Mouse (Mus musculus) CH12.LX (cell line): ENCODE measurements around the gene Tchp. TPM values are rescaled to one million over a fixed set of nuclear protein-coding genes. Genes with fewer than 3 reads are reported as not detected.

Source experiments
- DNase-seq: peaks from one replicate; pipeline ENCODE4 v3.0.0-alpha.2; 2013; ENCODE audit errors: extremely low read depth
- H3K27ac ChIP-seq: 2 replicates; pipeline ENCODE4 v1.5.1; 2012; ENCODE audit warnings: low read depth, mild to moderate bottlenecking, control low read depth, moderate library complexity; ENCODE audit not compliant: insufficient read depth
- H3K27me3 ChIP-seq: replicated peaks from 2 replicates; pipeline ENCODE3; 2012; ENCODE audit warnings: inconsistent platforms
- H3K36me3 ChIP-seq, 2 experiments: replicated peaks in 1 of 2; 2 replicates each; pipeline versions ENCODE3 to v1.6.1; 2012; ENCODE audit warnings: inconsistent platforms in 1 of 2, low read length in 1 of 2, mild to moderate bottlenecking in 1 of 2, mixed read lengths in 1 of 2, moderate library complexity in 1 of 2; ENCODE audit not compliant: control insufficient read depth in 1 of 2, insufficient read depth in 1 of 2
- H3K4me1 ChIP-seq, 2 experiments: 2 replicates each; pipeline ENCODE4 v1.6.1; 2012; ENCODE audit warnings: inconsistent platforms in 1 of 2, moderate library complexity in 1 of 2; ENCODE audit not compliant: insufficient read depth in 2 of 2, control insufficient read depth in 1 of 2
- H3K4me2 ChIP-seq: 2 replicates; pipeline ENCODE4 v1.6.1; 2012; ENCODE audit warnings: low read depth, mild to moderate bottlenecking, control low read depth; ENCODE audit not compliant: poor library complexity, insufficient read depth, severe bottlenecking
- H3K4me3 ChIP-seq, 3 experiments: fragments of 150-350 bp in 1 of 3; sonication (generic) in 1 of 3; replicated peaks in 1 of 3; 2 replicates each; pipeline versions ENCODE3 to v1.5.1; 2011 to 2012; ENCODE audit warnings: low read depth in 2 of 3, low read length in 2 of 3, mild to moderate bottlenecking in 2 of 3, moderate library complexity in 2 of 3, control low read depth in 1 of 3, improper control_type of control experiment in 1 of 3, inconsistent platforms in 1 of 3, mixed read lengths in 1 of 3; ENCODE audit not compliant: poor library complexity in 1 of 3
- H3K79me2 ChIP-seq: replicated peaks from 2 replicates; pipeline ENCODE4 v1.6.1; 2012; ENCODE audit warnings: mild to moderate bottlenecking, moderate library complexity; ENCODE audit not compliant: control insufficient read depth, poor library complexity, insufficient read depth, severe bottlenecking; ENCODE audit errors: extremely low read depth
- H3K9ac ChIP-seq: 2 replicates; pipeline ENCODE4 v1.6.1; 2012; ENCODE audit warnings: low read depth, mild to moderate bottlenecking, control low read depth, moderate library complexity; ENCODE audit not compliant: insufficient read depth
- H3K9me3 ChIP-seq: replicated peaks from 2 replicates; pipeline ENCODE3; 2012; ENCODE audit warnings: low read length, inconsistent platforms, mixed read lengths
- BHLHE40 ChIP-seq: IDR thresholded peaks from 2 replicates; pipeline ENCODE4 v1.6.1; 2011; ENCODE audit warnings: mild to moderate bottlenecking, low read depth, low read length, improper control_type of control experiment
- CTCF ChIP-seq, 2 experiments: IDR thresholded peaks in 1 of 2; conservative IDR thresholded peaks in 1 of 2; 2 replicates each; pipeline ENCODE4 v1.5.1; 2011 to 2012; ENCODE audit warnings: low read depth in 2 of 2, low read length in 2 of 2, improper control_type of control experiment in 1 of 2, inconsistent platforms in 1 of 2, mild to moderate bottlenecking in 1 of 2, moderate library complexity in 1 of 2
- ELF1 ChIP-seq: IDR thresholded peaks from 2 replicates; pipeline ENCODE4 v1.6.1; 2014; ENCODE audit warnings: low read depth, mild to moderate bottlenecking, inconsistent platforms, low read length, improper control_type of control experiment
- GABPA ChIP-seq: IDR thresholded peaks from 2 replicates; pipeline ENCODE4 v1.6.1; 2012; ENCODE audit warnings: low read depth, low read length, improper control_type of control experiment, inconsistent platforms; ENCODE audit not compliant: insufficient replicate concordance
- HCFC1 ChIP-seq: IDR thresholded peaks from 2 replicates; pipeline ENCODE4 v1.6.1; 2012; ENCODE audit warnings: low read depth, mild to moderate bottlenecking, inconsistent platforms, low read length, improper control_type of control experiment
- IRF4 ChIP-seq: IDR thresholded peaks from 2 replicates; pipeline ENCODE4 v1.6.1; 2014; ENCODE audit warnings: low read depth, mild to moderate bottlenecking, inconsistent platforms, low read length, improper control_type of control experiment
- JUN ChIP-seq: IDR thresholded peaks from 2 replicates; pipeline ENCODE4 v1.6.1; 2011; ENCODE audit warnings: low read depth, mild to moderate bottlenecking, low read length, improper control_type of control experiment, moderate library complexity; ENCODE audit not compliant: insufficient read depth
- KAT2A ChIP-seq: IDR thresholded peaks from 2 replicates; pipeline ENCODE4 v1.6.1; 2012; ENCODE audit warnings: low read length, improper control_type of control experiment, inconsistent platforms; ENCODE audit not compliant: insufficient replicate concordance
- MAX ChIP-seq: IDR thresholded peaks from 2 replicates; pipeline ENCODE4 v1.6.1; 2011; ENCODE audit warnings: low read length, improper control_type of control experiment
- MAZ ChIP-seq: IDR thresholded peaks from 2 replicates; pipeline ENCODE4 v1.6.1; 2012; ENCODE audit warnings: low read depth, mild to moderate bottlenecking, inconsistent platforms, low read length, improper control_type of control experiment, moderate library complexity
- MEF2A ChIP-seq: IDR thresholded peaks from 2 replicates; pipeline ENCODE4 v1.6.1; 2014; ENCODE audit warnings: low read depth, mild to moderate bottlenecking, inconsistent platforms, low read length, improper control_type of control experiment, borderline replicate concordance
- MXI1 ChIP-seq: IDR thresholded peaks from 2 replicates; pipeline ENCODE4 v1.6.1; 2011; ENCODE audit warnings: mild to moderate bottlenecking, low read depth, low read length, improper control_type of control experiment
- MYC ChIP-seq: IDR thresholded peaks from 2 replicates; pipeline ENCODE4 v1.6.1; 2011; ENCODE audit warnings: low read depth, mild to moderate bottlenecking, improper control_type of control experiment, low read length
- NELFE ChIP-seq: IDR thresholded peaks from 2 replicates; pipeline ENCODE4 v1.6.1; 2011; ENCODE audit warnings: low read depth, low read length, improper control_type of control experiment
- NRF1 ChIP-seq: IDR thresholded peaks from 2 replicates; pipeline ENCODE4 v1.6.1; 2014; ENCODE audit warnings: low read depth, mild to moderate bottlenecking, inconsistent platforms, low read length, improper control_type of control experiment, moderate library complexity
- POLR2A ChIP-seq: IDR thresholded peaks from 2 replicates; pipeline ENCODE4 v1.6.1; 2011; ENCODE audit warnings: low read depth, mild to moderate bottlenecking, improper control_type of control experiment, low read length
- POLR2AphosphoS2 ChIP-seq: IDR thresholded peaks from 2 replicates; pipeline ENCODE4 v1.6.1; 2011; ENCODE audit warnings: low read depth, low read length, improper control_type of control experiment
- RAD21 ChIP-seq: IDR thresholded peaks from 2 replicates; pipeline ENCODE4 v1.6.1; 2011; ENCODE audit warnings: low read depth, mild to moderate bottlenecking, low read length, improper control_type of control experiment, moderate library complexity
- SIN3A ChIP-seq: IDR thresholded peaks from 2 replicates; pipeline ENCODE4 v1.6.1; 2012; ENCODE audit warnings: low read length, improper control_type of control experiment, inconsistent platforms
- SMC3 ChIP-seq: IDR thresholded peaks from 2 replicates; pipeline ENCODE4 v1.6.1; 2011; ENCODE audit warnings: low read depth, low read length, improper control_type of control experiment
- TCF12 ChIP-seq: IDR thresholded peaks from 2 replicates; pipeline ENCODE4 v1.6.1; 2014; ENCODE audit warnings: low read depth, mild to moderate bottlenecking, inconsistent platforms, low read length, improper control_type of control experiment
- USF1 ChIP-seq: IDR thresholded peaks from 2 replicates; pipeline ENCODE4 v1.6.1; 2014; ENCODE audit warnings: low read depth, mild to moderate bottlenecking, inconsistent platforms, low read length, improper control_type of control experiment
- ZKSCAN1 ChIP-seq: IDR thresholded peaks from 2 replicates; pipeline ENCODE4 v1.6.1; 2012; ENCODE audit warnings: low read depth, inconsistent platforms, low read length, improper control_type of control experiment, borderline replicate concordance
- ZMIZ1 ChIP-seq: IDR thresholded peaks from 2 replicates; pipeline ENCODE4 v1.6.1; 2012; ENCODE audit warnings: low read depth, mild to moderate bottlenecking, inconsistent platforms, low read length, improper control_type of control experiment
- dilution Hi-C: fragments of 300-500 bp; cut with MboI; formaldehyde crosslinking; loops from 2 replicates; pipeline ENCODE4 v1.14.3; 2020; ENCODE audit warnings: low sequenced_read_pairs; ENCODE audit not compliant: extremely low pct_unique_long_range_greater_than_20kb, extremely low pct_ligation_motif_present
- in situ Hi-C: fragments of 300-500 bp; cut with MboI; formaldehyde crosslinking; loops from 3 replicates; pipeline ENCODE4 v1.14.3; 2019; ENCODE audit warnings: low sequenced_read_pairs, low pct_ligation_motif_present, low pct_unique_long_range_greater_than_20kb, mixed read lengths
- polyA plus RNA-seq: library from polyadenylated mRNA; unstranded; fragments of >175 nt; gene quantifications from 2 replicates; pipeline ENCODE4 v1.2.1, GENCODE M21; 2012; ENCODE audit warnings: low read depth; ENCODE audit not compliant: insufficient read length
- total RNA-seq, 2 experiments: library from RNA; depleted of rRNA; stranded (reverse); fragments of 300-350 nt in 1 of 2; fragments of >200 nt in 1 of 2; gene quantifications; 2 replicates each; pipeline ENCODE4 v1.2.3; 2012 to 2014

Gene Tchp
- total RNA-seq (2012; rRNA removed) (6.7 and 9.1 TPM in 2 replicates), total RNA-seq (2014; rRNA removed) (4.3 and 4.9 TPM in 2 replicates), polyA plus RNA-seq (11.6 and 15.3 TPM in 2 replicates)

GRCm38 (mm10) chr5:114707265-114708068 is at the start of gene Tchp:
Gene Tchp (plus strand): TSS chr5:114707760.
- H3K79me2 ChIP-seq, result no peaks in the 10 kb centered on the region
- H3K36me3 ChIP-seq, result peaks cover 25 to 37% of the 10 kb centered on the region in 2 experiments
- peak within 1 kb of the TSS; percentile 86 for H3K4me2 ChIP-seq
- peak within 1 kb of the TSS; percentile 69 for H3K9ac ChIP-seq
- in situ Hi-C loops, result loop anchor here (25.0 kb wide), 1 partner anchor 205 kb away; the partner anchor contains the start of gene Oasl1
- H3K27ac ChIP-seq, result no peak within 1 kb of the TSS
- peak within 1 kb of the TSS; percentile 65 to 96 (median 88) for H3K4me3 ChIP-seq
- peak; percentile 90 for TF ChIP-seq MXI1
- TF ChIP-seq NELFE, result peak; percentile 63; the same call in 1 of the 2 replicates
- TF ChIP-seq MAZ, result peak; percentile 71; the same call in 1 of the 2 replicates
- TF ChIP-seq GABPA, result peak; percentile 85
- TF ChIP-seq IRF4, result peak; percentile 37; the same call in 1 of the 2 replicates
- TF ChIP-seq POLR2A, result peak; percentile 69; the same call in 1 of the 2 replicates
- 0 out of 2 replicates have a peak, but pooled peaks have one; percentile 55 for TF ChIP-seq KAT2A
- peak; percentile 94 for TF ChIP-seq SIN3A
- peak in 1 of 2 experiments; percentile 82; a peak in 2 of 4 replicates for TF ChIP-seq CTCF (conservative IDR thresholded peaks at IDR 0.05 in 1 of 2, IDR thresholded peaks at IDR 0.05 in 1 of 2; ENCODE audit: low read depth in 2 of 2, low read length in 2 of 2)
- no peak for TF ChIP-seq ZKSCAN1
- no peak for TF ChIP-seq USF1
- TF ChIP-seq ELF1, result peak; percentile 88
- peak; percentile 36 for TF ChIP-seq RAD21
- TF ChIP-seq NRF1, result peak; percentile 46; the same call in 1 of the 2 replicates
- peak; percentile 52; the same call in 1 of the 2 replicates for TF ChIP-seq MYC
- peak; percentile 58; the same call in 1 of the 2 replicates for TF ChIP-seq MEF2A
- peak; percentile 45; the same call in 1 of the 2 replicates for TF ChIP-seq MAX
- peak; percentile 71 for TF ChIP-seq SMC3
- TF ChIP-seq BHLHE40, result 0 out of 2 replicates have a peak, but pooled peaks have one; percentile 32
- TF ChIP-seq JUN, result no peak
- peak; percentile 83 for TF ChIP-seq HCFC1
- peak; percentile 74 for TF ChIP-seq TCF12
- no peak for TF ChIP-seq ZMIZ1
- TF ChIP-seq POLR2AphosphoS2, result no peak
- H3K4me1 ChIP-seq, result peaks cover 4 to 11% of the 10 kb centered on the region in 2 experiments
- dilution Hi-C loops, result no loop called here
- DNase-seq, result peak; percentile 93
- no peaks in the 10 kb centered on the region for H3K9me3 ChIP-seq
- H3K27me3 ChIP-seq, result no peaks in the 10 kb centered on the region
